In the genomic region with DNA sequence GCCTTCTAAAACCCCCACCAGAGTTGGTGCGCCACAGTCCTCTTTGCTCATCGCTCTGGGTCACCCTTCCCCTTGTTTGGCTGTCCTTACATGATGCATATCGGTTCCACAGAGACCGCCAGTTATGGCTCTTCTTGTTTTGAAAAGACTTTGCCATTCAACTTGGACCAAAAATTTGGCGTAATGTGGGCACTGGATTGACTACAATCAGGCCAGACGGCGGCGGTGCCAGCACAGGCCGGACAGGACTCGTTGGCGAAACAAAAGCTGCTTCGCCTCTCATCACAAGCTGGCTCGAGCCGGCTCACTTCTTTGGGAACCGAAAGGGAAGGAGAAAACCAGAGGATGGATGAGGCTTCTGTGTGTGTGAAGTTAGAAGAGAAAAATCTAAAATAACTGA, we compare ENCODE assay signal across 13 mouse cellular contexts.
DNase-seq lines count a peak whose midpoint lies in the region; ATAC-seq and TF ChIP-seq lines count a peak whose summit lies in the region.
"Had no signal": no experiment of that assay in that cellular context is flagged by ENCODE, and none has a peak within 500 bp of the region (broad histone marks: within the 10 kb centered on the region; RNA-seq: fewer than 3 reads in every experiment).

No protein-coding gene starts in this region.

- no peak for DNase-seq in forebrain, embryonic 11.5 days (ENCODE audit: low spot score)
- DNase-seq in left cerebral cortex, postnatal 14 days (ENCODE audit: low spot score in 2 of 2), result peak; percentile 40 to 54
- DNase-seq in left cerebral cortex, adult 11 months (ENCODE audit: low spot score), result no peak
- DNase-seq in brain, embryonic 14.5 days (ENCODE audit: low read depth), result peak; percentile 78
- peak; percentile 27 for DNase-seq in layer of hippocampus, adult 9-11 months
- no peak for DNase-seq in adipocyte (ENCODE audit: low spot score)
- no peak for DNase-seq in adrenal gland, postnatal 36 days
- DNase-seq: B cell, adult 2 months; kidney, adult 18-20 months; liver, embryonic 13.5 days had no signal

- no peak overlapping the region for H3K4me2 ChIP-seq in forebrain, embryonic 16.5 days (ENCODE audit: low read length)
- H3K4me2 ChIP-seq in forebrain, embryonic 11.5 days (ENCODE audit: low read depth, low read length, severe bottlenecking), result no peak overlapping the region
- H3K4me2 ChIP-seq: embryonic facial prominence, embryonic 12.5 days; liver, embryonic 13.5 days had no signal

- ATAC-seq in forebrain, embryonic 16.5 days, result peak; percentile 62
- no peak for ATAC-seq in forebrain, embryonic 11.5 days (replicated peaks; ENCODE audit: low FRiP score)

- H3K27ac ChIP-seq in forebrain, embryonic 16.5 days (ENCODE audit: low read length), result no peak overlapping the region; the same call in 1 of the 2 replicates
- H3K27ac ChIP-seq in forebrain, embryonic 11.5 days (ENCODE audit: low read depth, low read length), result no peak overlapping the region
- H3K27ac ChIP-seq: embryonic facial prominence, embryonic 12.5 days; liver, embryonic 13.5 days had no signal

- no peaks in the 10 kb centered on the region for H3K36me3 ChIP-seq in forebrain, embryonic 16.5 days (ENCODE audit: control insufficient read depth, insufficient read depth)
- no peaks in the 10 kb centered on the region for H3K36me3 ChIP-seq in forebrain, embryonic 11.5 days (ENCODE audit: control insufficient read depth, insufficient read depth, low read length)
- H3K36me3 ChIP-seq: embryonic facial prominence, embryonic 12.5 days; liver, embryonic 13.5 days had no signal

- H3K27me3 ChIP-seq in forebrain, embryonic 16.5 days (replicated peaks; ENCODE audit: control insufficient read depth, insufficient read depth, low read length), result no peaks in the 10 kb centered on the region
- no peaks in the 10 kb centered on the region for H3K27me3 ChIP-seq in forebrain, embryonic 11.5 days (ENCODE audit: control insufficient read depth, insufficient read depth, low read length)
- H3K27me3 ChIP-seq: embryonic facial prominence, embryonic 12.5 days; liver, embryonic 13.5 days; Patski had no signal

- peaks cover 6% of the 10 kb centered on the region; the same call in 1 of the 2 replicates for H3K4me1 ChIP-seq in forebrain, embryonic 16.5 days (replicated peaks; ENCODE audit: control insufficient read depth, insufficient read depth, low read length)
- H3K4me1 ChIP-seq in forebrain, embryonic 11.5 days (replicated peaks; ENCODE audit: control insufficient read depth, insufficient read depth, low read length), result no peaks in the 10 kb centered on the region
- H3K4me1 ChIP-seq: embryonic facial prominence, embryonic 12.5 days; liver, embryonic 13.5 days had no signal

- WGBS in forebrain, embryonic 16.5 days, result 63% methylated on average over 15 of the region's 15 CpGs
- 87% methylated on average over 15 of the region's 15 CpGs for WGBS in forebrain, embryonic 11.5 days

- intact Hi-C loops in left cerebral cortex, postnatal 14 days (cut with DNase I), result loop anchor here (5.0 kb wide), 1 partner anchor 44 kb away; no protein-coding TSS in a partner anchor

- TF ChIP-seq CTCF in brain, embryonic 14.5 days (IDR thresholded peaks at IDR 0.05; ENCODE audit: borderline replicate concordance, extremely low read depth, insufficient read depth, insufficient read length), result no peak

- no peak overlapping the region for H3K9ac ChIP-seq in forebrain, embryonic 16.5 days (replicated peaks; ENCODE audit: low read depth, low read length)
- no peak overlapping the region for H3K9ac ChIP-seq in forebrain, embryonic 11.5 days (ENCODE audit: low read length)
- H3K9ac ChIP-seq: embryonic facial prominence, embryonic 12.5 days; liver, embryonic 13.5 days had no signal

- H3K4me3 ChIP-seq in forebrain, embryonic 16.5 days (replicated peaks; ENCODE audit: low read length), result no peak overlapping the region
- no peak overlapping the region for H3K4me3 ChIP-seq in forebrain, embryonic 11.5 days (ENCODE audit: low read depth, low read length)
- H3K4me3 ChIP-seq: embryonic facial prominence, embryonic 12.5 days; liver, embryonic 13.5 days had no signal

- no peaks in the 10 kb centered on the region for H3K9me3 ChIP-seq in forebrain, embryonic 16.5 days (ENCODE audit: control insufficient read depth, low read length)
- H3K9me3 ChIP-seq in forebrain, embryonic 11.5 days (ENCODE audit: control insufficient read depth, low read length), result no peaks in the 10 kb centered on the region
- H3K9me3 ChIP-seq: embryonic facial prominence, embryonic 12.5 days; liver, embryonic 13.5 days had no signal

- no peak for TF ChIP-seq POLR2A in brain, embryonic 14.5 days (IDR thresholded peaks at IDR 0.05; ENCODE audit: borderline replicate concordance, extremely low read depth, insufficient read depth, insufficient read length, poor library complexity, severe bottlenecking)

Comparison
In these comparisons a context has a peak if more than half of its experiments do, and no peak if none do; other contexts are left out.
1. DNase-seq: peak in left cerebral cortex, postnatal 14 days (2 of 2), brain, embryonic 14.5 days (single experiment) and layer of hippocampus, adult 9-11 months (single experiment); none in forebrain, embryonic 11.5 days (single experiment), left cerebral cortex, adult 11 months (single experiment), adipocyte (single experiment) and adrenal gland, postnatal 36 days (0 of 2).